Mouse (Mus musculus): ENCODE data around the gene Oosp2. TPM values are rescaled to one million over a fixed set of nuclear protein-coding genes. Genes with fewer than 3 reads are reported as not detected.

Oosp2 gene
- not detected for total RNA-seq (2021)
- long read RNA-seq, experiment 1 = 0 reads
- long read RNA-seq, experiment 2 = 0 reads

DNA sequence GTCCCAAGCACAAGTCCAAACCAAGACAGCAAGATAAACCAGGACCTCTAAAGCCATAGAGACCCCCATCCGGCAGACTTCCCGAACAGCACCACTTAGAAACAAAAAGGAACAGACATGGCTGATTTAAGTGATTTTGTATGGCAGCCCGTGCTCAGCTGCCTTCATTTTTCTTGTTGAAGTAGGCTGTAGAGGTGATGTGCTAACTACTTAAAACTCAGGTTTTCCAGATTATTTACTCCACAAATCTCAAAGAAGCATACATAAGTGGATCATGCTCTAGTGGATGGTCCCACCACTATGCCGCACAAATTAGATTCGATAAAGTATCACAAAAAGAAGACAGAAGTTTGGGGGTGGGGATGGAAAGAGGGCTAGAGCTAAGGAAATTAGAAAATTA, at the start of gene Oosp2:
Gene Oosp2, minus strand, starts transcription at position 101 of the 400 bp plus-strand sequence.
- no peak for DNase-seq

DNA sequence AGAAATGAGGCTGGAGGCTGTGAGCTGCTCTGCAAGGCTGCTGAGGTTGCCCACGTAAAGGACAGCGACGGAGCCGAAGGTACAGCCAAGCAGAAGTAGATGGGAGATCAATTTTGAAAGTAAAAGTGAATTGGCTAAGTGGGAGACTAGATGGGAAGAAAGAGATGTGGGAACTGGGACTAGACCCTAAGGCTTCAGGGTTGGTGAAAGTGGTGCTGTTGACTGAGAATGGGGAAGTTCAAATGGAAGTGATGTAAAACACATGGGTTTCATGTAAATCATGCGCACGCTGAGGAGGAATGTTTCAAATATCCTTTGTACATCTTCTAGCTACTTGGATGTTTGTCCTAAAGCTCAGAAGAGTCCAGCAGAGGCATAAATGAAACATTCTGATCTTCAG, 38.0 kb upstream of the Oosp2 start:
- no peak for DNase-seq

DNA sequence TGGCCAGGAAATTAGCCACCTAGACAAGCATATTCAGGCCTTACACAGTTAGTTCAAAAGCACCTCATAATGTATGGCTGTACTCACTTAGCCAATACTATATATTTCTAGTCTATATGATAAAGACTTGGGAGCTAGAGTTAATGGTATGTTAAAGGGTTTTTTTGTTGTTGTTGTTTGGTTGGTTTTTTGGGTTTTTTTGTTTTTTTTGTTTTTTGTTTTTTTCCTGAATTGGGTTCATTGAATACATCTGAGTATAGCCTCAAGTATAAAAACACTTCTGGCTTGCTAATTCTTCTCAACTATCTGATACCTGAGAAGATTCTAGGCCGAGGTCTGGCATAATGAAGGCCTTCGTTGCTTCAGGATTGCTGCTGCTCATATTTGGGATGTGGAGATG, 36.4 kb upstream of the Oosp2 start, which contains the start of gene Oosp3:
Gene Oosp3, plus strand, starts transcription at position 301 of the 400 bp plus-strand sequence.
- no peak for DNase-seq

DNA sequence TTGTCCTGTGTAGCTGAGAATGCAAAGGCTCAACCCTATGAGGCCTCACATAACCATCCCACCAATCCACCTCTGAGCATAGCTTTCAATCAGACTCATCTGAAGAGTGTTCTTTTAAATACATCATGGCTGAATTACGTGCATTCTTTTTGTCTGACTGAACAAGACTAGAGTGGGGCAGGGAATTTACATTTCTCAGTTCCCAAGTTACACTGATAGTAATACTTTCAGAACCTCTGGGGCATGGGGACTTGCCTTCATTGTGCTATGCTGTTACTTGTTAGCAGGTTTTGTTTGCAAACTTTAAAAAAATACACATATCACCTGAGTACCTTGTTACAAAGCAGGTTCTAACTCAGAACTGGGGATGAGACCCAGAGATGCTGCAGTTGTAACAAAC, 31.1 kb upstream of the Oosp2 start:
- DNase-seq = no peak

- no peak for DNase-seq
These were observed 30.5 kb upstream of the Oosp2 start, which contains the start of gene Oosp1 for GRCm38 (mm10) chr19:11690839-11691238. Oosp1 (minus strand) TSS chr19:11691150.

- DNase-seq = no peak
These were observed 1.2 kb upstream of the Oosp2 start for GRCm38 (mm10) chr19:11661562-11661961.

GRCm38 (mm10) chr19:11659142-11659541, 1.2 kb downstream of the Oosp2 start:
- DNase-seq = no peak

DNA sequence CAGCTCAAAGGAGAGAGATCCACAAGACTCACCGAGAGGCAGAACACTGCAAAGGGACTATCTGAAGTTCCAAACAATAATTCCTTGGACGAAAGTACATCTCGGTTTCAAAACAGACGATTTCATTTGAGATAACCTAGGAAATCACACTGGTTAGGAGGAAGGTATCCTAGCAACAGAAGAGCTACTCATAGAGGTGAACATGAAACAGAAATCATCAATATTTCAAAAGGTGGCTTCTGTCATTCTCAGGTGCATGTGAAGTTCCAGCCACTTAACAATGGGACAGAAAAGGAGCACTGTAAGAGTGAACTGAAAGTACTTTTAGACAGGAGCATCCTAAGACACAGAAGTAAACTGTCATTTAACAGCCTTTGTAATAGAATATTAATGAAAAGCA, 10.8 kb downstream of the Oosp2 start:
- no peak for DNase-seq

GRCm38 (mm10) chr19:11646166-11646565, 14.2 kb downstream of the Oosp2 start:
- DNase-seq = no peak

GRCm38 (mm10) chr19:11640732-11641131, 19.6 kb downstream of the Oosp2 start, which contains the start of gene Ms4a3:
Ms4a3 (minus strand) TSS chr19:11640851.
- DNase-seq = no peak

- DNase-seq = no peak
These were observed 21.3 kb downstream of the Oosp2 start for GRCm38 (mm10) chr19:11639038-11639437.

- DNase-seq = no peak
These were observed 24.8 kb downstream of the Oosp2 start for GRCm38 (mm10) chr19:11635572-11635971.

- DNase-seq = no peak
These were observed 26.0 kb downstream of the Oosp2 start for GRCm38 (mm10) chr19:11634330-11634729.

DNA sequence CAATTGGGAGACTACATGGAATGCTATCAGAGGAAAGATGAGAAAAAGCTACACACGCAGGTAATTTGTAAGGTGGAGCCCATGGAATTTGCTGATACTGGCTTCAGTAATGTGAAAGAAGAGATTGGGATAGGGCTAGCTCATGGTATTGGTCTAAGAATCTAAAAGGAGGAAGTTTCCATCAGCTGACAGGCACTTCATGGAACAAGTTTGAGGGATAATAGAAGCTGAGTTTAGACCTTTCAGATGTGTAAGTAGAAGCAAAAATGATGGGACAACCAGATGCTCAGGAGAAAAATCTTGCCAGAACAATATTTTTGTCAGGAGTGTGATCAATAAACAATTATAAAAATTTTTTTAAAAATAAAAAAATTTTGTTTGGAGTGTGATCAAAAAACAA, 26.6 kb downstream of the Oosp2 start:
- DNase-seq = no peak

DNA sequence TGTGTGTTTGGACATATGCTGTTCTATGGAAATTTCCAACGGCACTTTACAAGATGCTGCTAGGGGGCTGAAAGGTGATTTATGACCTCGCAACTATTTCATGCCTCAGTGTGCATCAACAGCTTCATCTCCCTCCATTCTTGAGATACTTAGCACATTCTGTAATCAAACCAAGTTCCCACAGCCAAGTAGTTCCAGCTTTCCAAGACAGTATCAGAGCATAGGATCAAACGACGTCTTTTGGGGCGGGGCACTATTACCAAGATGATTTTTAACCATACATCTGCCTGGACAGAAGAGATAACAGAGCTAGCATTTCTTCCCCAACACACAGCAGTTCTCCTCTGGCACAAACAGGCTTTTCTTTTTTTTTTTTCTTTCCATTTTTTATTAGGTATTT, 35.1 kb downstream of the Oosp2 start:
- no peak for DNase-seq

DNA sequence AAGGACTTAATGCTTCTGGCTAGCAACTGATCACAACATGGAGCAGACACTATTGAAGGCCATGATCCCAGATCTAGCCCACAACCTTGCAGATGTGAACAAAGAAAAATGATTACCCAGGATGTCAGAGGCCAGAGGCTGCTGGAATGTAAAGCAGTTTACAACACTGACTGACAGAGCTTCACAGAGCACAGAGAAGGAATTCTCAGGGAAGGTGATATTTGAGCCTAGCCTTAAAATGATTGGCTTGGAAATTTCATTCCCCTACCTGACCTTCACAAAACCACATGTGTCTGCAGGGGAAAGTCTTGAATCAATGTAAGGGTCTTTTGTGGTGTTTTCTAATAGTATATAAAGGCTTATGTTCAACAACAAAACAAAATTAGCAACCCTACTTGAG, 35.6 kb downstream of the Oosp2 start:
- DNase-seq = no peak

DNA sequence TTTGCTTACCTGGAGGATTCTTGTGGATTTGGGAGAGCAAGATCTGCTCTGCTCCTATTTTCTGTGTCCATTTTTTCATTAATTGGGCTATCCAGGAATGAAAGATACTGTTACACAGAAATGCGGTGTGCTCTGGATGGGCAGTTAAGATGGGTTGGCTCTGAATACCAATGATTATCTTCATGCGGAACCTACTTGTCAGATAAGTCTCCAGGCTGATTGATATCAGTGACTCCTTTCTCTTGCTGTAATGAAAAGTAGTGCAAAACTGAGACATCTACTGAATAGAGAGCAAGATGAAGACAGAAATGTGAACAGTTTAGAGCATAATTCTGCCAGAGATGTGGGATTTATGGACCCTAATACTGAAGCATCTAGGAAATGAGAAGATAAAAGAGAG, 36.8 kb downstream of the Oosp2 start, which contains the start of gene Ms4a2:
Gene Ms4a2, minus strand, starts transcription at position 169 of the 400 bp plus-strand sequence.
- DNase-seq = no peak

DNA sequence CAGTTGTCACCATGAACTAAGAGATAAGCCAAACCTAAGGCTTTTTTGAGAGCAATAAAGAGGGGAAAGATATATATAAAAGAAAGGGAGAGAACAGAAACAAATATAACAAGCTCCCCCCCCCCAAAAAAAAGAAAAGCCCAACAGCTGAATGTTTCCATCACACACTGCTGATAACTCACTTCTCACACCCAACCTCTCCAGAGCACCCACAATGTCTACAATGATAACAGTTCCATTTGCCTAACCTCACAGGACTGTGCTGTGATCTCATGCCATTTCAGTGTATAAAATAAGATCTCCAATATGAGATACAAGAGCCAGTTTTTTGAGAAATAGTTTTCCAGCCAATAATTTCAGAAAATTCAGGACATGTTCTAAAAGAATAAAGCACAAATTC, 42.4 kb downstream of the Oosp2 start:
- no peak for DNase-seq

DNA sequence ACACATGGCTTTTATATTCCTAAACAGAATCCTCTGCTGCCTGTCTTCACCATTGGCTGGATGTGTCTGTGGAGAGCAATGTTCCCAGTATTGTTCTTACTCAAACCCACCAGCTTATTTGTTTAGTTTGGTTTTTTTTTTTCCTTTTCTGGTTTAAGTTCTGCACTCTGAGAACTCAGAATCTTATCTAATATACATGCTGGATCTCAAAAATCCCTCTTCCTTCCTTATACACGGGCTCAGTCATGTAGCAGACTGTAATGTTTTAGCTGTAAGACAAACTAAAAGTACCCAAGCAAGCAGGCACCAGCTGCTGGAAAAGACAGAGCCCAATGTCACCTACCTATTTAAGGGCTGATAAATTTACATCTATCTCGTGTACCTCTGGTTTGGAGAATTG, 45.6 kb downstream of the Oosp2 start:
- no peak for DNase-seq

GRCm38 (mm10) chr19:11613776-11614443, 46.4 kb downstream of the Oosp2 start:
- no peak for DNase-seq

GRCm38 (mm10) chr19:11613084-11613483, 47.3 kb downstream of the Oosp2 start:
- DNase-seq = no peak

DNA sequence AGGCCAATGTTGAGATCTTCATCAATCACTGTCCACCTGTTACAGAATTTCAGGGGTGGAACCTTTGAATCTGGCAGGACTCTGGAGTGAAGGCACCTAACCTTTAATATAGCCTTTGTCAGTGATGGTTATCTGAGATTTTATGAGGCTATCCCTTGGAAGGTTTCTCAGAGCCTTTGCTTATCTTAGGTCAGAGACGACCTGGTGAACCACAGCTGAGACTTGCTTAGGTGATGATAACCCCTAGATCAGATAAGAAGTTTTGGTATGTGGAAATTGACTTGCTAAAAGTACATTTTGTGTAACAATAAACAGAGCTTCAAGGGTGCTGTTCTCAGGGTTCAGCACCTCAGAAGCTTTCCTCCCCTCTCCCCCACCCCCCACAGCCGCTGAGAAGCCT, 48.1 kb downstream of the Oosp2 start:
- DNase-seq = no peak

DNA sequence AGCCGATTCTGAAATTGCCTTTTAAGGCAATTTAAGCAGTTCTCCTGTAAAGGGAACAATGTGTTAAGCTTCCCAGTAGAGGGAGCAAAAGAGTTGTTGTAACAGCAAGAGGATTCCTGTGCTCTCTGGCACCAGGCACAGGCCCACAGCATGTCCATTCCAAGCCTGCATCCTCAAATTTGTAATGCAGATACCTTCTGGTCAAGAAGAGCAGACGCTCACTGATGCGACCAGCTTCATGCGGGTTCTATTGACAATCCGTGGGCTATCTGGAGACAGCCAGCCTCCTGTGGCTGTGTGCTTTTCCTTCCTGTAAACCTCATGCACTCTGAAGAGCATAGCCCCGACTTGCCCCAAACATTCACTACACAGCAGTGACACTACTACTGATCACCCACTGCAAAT, 48.8 kb downstream of the Oosp2 start:
- DNase-seq = no peak

DNA sequence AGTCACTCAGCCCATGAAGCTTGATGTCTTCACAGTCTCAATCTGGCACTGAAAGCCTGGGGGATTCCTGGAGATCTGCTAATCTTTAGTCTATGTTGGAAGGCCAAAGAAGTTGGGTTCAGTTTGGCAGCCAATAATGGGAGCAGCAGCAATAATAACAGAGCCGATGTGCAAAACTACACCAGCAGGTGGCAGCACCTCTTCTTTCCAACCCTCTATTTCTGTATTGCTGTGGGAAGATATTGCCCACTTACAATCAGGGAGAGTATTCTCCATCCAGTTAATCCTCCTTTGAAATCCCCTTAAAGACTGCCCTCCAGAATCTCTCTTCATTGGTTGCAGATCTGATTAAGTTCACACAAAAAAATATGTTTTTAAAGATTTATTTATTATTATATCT, 52.2 kb downstream of the Oosp2 start:
- peak; percentile 27 for DNase-seq

Data from gastrocnemius, postnatal 10 days (tissue).